Mouse (Mus musculus) activated CD4-positive, CD25-positive, alpha-beta regulatory T cell, adult 4 months (primary cell): ENCODE results near the gene Pgm2l1. TPM values are rescaled to one million over a fixed set of nuclear protein-coding genes. Genes with fewer than 3 reads are reported as not detected.
"Not testable (repeated sequence)": the region's sequence is repeated elsewhere in the genome, so short reads cannot be mapped to it uniquely, and the experiment has no call there.

ENCODE experiments used
- ATAC-seq: one replicate; pipeline ENCODE4 v1.8.0; 2017
- polyA plus RNA-seq, 2 experiments: library from polyadenylated mRNA; unstranded; fragments of 100-300 nt; shearing (Covaris generic); gene quantifications; one replicate each; pipeline ENCODE4 v1.2.1; 2017

The Pgm2l1 gene
- polyA plus RNA-seq, 2 experiments from 2014 or later: 3.7 to 3.8 TPM

DNA sequence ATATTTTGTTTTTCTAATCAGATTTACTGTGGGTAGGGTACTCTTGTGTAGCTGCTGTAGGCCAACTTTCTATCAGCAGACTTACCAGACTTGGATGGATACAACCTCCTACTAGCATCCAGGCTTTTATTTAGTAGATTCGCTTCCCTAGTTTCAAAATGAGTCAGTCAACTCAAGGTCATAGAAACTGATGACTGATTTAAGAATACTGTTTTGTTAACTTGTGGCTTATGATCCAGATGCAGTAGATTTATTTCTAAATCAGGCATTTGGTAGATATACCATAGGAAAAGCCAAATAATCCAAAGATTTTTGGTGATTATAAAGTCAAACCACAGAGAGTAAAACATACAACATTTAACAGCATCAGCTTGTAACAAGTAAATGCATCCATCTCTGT lies 3.5 kb downstream of the Pgm2l1 start:
- ATAC-seq: no peak

DNA sequence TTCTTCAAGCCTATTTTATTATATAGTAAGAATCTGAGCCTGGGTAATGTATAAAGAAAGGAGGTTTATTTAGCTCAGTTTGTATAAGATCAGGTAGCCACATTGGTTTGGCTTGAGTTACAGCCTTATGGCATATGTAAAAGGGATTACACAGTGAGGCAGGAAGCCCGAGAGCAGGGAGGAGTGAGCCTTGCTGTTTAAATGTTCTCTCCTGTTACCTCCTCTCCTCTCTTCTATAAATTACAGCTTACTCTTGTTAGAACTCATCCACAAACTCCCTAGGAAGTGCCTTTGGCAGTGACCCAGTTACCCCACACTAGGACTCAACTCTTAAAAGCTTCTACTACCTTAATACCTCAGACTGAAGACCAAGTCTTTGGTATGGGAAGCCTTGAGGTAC lies 4.5 kb downstream of the Pgm2l1 start:
- no peak for ATAC-seq

DNA sequence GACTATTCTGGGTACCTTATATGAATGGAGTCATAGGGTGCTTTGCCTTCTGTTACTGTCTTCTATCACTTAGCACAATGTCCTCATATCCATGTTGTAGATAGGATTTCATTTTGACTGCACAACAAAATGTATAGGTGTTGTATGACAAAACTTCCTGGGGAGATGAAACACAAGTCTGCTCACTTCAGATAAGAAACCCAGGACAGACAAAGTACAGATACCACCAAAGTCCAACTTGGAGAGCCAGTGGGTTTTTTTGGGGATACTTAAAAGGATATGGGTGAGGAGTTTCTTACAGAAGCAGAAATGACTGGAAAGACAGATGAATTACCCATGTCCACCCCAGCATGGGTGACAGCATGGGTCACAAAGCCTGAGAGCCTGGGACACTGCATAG lies 6.5 kb downstream of the Pgm2l1 start:
- no peak for ATAC-seq

DNA sequence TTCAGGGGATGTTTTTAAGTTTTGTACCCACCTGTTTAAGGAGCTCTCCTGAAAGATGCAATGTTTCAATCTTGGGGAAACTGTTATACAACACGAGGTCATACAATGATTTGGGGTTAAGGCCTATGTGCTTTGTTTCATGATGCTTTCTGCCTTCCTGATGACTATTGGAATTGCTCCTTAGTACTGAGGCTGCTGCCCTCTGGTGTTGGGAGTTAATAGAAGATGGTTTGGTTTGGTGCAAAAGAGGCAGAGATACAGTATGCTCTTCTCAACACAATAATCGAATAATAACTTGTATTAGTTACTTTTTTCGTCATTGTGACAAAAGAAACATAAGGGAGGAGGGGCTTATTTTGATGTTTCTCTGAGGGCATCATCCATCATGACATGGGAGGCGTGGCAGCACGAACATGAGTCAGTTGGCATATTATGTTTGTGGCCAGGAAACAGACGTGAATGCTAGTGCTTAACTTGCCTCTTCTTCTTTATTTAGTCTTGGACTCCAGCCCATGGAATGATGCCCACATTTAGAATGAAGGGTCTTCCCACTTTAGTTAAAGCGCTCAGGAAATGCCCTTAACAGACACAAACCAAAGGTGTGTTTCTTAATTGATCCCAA lies 7.2 kb downstream of the Pgm2l1 start:
- ATAC-seq: peak; percentile 84

- ATAC-seq: no peak
These were observed 11.1 kb downstream of the Pgm2l1 start for GRCm38 (mm10) chr7:100238271-100238670.

GRCm38 (mm10) chr7:100240601-100241000 lies 13.4 kb downstream of the Pgm2l1 start:
- no peak for ATAC-seq

GRCm38 (mm10) chr7:100243007-100243406 lies 15.8 kb downstream of the Pgm2l1 start:
- ATAC-seq: no peak

GRCm38 (mm10) chr7:100244225-100244624 lies 17.0 kb downstream of the Pgm2l1 start:
- no peak for ATAC-seq

- no peak for ATAC-seq
These were observed 18.0 kb downstream of the Pgm2l1 start for GRCm38 (mm10) chr7:100245176-100245575.

- ATAC-seq: no peak
These were observed 23.5 kb downstream of the Pgm2l1 start for GRCm38 (mm10) chr7:100250667-100251066.

DNA sequence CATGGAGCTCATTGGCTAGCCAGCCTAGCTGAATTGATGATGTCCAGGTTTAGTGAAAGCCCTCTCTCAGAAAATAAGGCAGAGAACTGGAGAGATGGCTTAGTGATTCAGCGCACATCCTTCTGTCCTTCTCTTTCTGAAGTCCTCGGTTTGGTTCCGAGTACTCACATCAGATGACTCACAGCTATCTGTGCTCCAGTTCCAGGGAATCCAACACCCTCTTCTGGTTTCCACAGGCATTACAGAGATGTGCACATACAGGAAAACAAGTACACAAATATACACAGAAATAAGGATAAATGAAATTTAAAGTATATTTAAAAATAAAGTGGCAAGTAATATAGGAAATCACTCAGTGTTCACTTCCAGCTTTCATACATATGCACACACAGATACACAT lies 35.2 kb downstream of the Pgm2l1 start:
- ATAC-seq: no peak

DNA sequence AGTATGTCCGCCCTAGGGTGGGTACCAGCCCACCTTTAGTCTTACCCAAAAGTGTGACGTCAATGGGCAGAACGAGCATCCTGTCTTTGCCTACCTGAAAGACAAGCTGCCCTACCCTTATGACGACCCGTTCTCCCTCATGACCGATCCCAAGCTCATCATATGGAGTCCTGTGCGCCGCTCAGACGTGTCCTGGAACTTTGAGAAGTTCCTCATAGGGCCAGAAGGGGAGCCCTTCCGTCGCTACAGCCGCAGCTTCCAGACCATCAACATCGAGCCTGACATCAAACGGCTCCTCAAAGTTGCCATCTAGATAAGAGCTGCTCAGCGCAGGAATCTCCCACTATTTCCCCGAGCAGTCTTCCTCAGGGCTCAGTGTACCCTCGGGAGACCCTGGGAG lies 37.7 kb downstream of the Pgm2l1 start:
- ATAC-seq: not testable (repeated sequence)

- ATAC-seq: no peak
These were observed 45.2 kb downstream of the Pgm2l1 start for GRCm38 (mm10) chr7:100272369-100272768.

- ATAC-seq: no peak
These were observed 47.3 kb downstream of the Pgm2l1 start for GRCm38 (mm10) chr7:100274507-100274906.

DNA sequence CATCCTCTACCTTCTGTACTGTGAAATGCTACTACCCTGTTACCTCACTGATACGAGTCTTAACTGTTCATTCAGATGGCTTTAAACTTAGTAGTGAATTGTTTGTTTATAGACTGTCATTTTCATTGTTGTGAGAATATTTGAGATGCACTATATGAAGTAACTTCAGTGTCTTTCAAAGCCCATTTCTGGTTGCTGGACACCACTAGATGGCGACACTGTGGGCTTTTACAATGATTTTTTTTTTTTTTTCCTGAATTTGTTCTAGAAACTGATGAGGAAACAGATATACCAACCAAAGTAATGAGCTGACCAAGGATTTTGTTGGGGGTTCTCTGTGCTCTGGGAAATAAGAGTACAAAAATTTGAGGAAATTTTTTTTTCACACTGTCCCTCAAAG lies 49.2 kb downstream of the Pgm2l1 start:
- no peak for ATAC-seq

GRCm38 (mm10) chr7:100279803-100280202 lies 52.6 kb downstream of the Pgm2l1 start:
- ATAC-seq: no peak

GRCm38 (mm10) chr7:100281596-100281995 lies 54.4 kb downstream of the Pgm2l1 start:
- ATAC-seq: no peak

DNA sequence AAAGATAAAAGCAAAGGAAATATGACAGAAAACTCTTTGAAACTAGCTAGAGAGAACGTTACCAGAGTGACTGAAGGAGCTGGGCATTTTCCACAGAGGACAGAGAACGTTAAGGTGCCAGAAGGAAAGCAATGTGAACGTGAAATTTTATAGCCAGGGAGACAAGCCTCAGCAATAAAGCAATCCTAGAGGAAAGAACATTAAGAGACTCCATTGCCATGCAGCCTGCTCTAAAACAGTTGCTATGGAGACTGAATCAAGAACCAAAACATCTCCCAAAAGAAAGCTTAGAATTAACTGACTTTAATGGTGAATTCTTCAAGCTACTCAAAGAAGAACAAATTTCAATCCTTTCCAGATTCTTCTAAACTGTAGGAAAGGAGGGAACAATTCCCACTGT lies 56.1 kb downstream of the Pgm2l1 start:
- ATAC-seq: no peak

DNA sequence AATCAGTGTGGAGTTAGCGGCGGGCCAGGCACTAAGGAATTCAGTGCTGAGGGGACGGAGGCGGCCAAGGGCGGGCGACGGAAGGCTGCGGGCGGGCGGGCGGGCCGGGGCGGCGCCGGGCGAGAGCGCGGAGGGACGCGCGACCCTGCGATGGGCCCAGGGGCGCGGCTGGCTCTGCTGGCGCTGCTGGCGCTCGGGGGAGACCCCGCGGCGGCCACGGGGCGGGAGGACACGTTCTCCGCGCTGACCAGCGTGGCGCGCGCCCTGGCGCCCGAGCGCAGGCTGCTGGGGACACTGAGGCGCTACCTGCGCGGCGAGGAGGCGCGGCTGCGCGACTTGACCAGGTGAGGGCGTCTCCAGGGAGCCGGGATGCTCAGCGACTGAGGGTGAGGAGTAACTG lies 58.2 kb downstream of the Pgm2l1 start, which contains the start of gene P4ha3:
Gene P4ha3, plus strand, starts transcription at position 138 of the 400 bp plus-strand sequence.
- no peak for ATAC-seq

- ATAC-seq: no peak
These were observed 60.8 kb downstream of the Pgm2l1 start for GRCm38 (mm10) chr7:100287748-100288578.

DNA sequence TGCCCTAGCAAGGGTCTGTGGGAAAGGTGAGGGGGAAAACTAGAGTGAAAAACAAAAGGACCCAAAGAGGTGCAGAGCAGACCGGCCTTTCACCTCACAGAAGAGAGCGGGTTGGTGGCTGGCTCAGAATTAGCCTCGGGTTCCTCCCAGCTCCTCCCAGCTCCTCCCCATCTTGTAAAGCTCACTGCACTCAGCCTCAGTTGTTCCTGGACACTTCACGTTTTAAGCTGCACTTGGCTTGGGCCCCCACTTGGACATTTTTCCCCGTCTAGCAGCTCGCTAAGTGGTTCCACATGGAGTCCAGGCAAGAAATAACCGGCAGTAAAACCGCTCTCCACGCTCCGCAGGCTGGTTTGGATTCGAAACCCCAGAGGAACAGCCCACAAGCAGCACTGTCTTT lies 61.4 kb downstream of the Pgm2l1 start:
- no peak for ATAC-seq

- ATAC-seq: no peak
These were observed 66.4 kb downstream of the Pgm2l1 start for GRCm38 (mm10) chr7:100293546-100293945.

DNA sequence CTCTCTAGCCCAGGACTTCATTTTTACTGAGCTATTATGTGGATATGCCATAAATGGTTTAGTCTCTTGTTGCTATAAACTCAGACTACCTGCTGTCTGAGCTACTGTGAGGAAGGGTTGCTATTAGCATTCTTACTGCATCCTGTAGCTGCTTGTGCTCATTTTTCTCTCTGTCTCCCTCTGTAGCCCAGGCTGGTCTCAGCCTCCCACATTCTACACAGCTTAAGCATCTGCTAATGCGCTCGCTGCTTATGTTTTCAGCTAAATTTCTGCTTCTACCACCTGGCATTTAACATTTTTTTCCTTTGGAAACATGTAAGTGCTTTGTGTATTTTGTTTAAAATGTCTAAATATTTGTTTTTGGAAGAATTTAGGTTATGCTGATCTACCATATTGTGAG lies 68.6 kb downstream of the Pgm2l1 start:
- ATAC-seq: no peak

GRCm38 (mm10) chr7:100296699-100297098 lies 69.5 kb downstream of the Pgm2l1 start:
- ATAC-seq: no peak
